Mouse (Mus musculus) heart, embryonic 11.5 days (tissue): Measurements from ENCODE around the gene Cdh4. TPM values are rescaled to one million over a fixed set of nuclear protein-coding genes. Genes with fewer than 3 reads are reported as not detected.

Source experiments
- ATAC-seq: fragments of 200-750 bp; cut with Nextera tagmentation; replicated peaks from 2 replicates; pipeline ENCODE4 v1.8.0; 2017; ENCODE audit warnings: moderate library complexity; ENCODE audit not compliant: insufficient number of reproducible peaks, low FRiP score, low TSS enrichment
- H3K27ac ChIP-seq: fragments of 300-500 bp; sonication (generic); 2 replicates; pipeline ENCODE4 v1.5.1; 2014; ENCODE audit warnings: mild to moderate bottlenecking, low read depth, low read length
- H3K27me3 ChIP-seq: fragments of 300-500 bp; sonication (generic); 2 replicates; pipeline ENCODE4 v1.6.1; 2014; ENCODE audit warnings: mild to moderate bottlenecking, low read length, mixed read lengths; ENCODE audit not compliant: control insufficient read depth, insufficient read depth
- H3K36me3 ChIP-seq: fragments of 300-500 bp; sonication (generic); 2 replicates; pipeline ENCODE4 v1.6.1; 2014; ENCODE audit warnings: mild to moderate bottlenecking, low read length, moderate library complexity, mixed read lengths; ENCODE audit not compliant: control insufficient read depth, insufficient read depth
- H3K4me1 ChIP-seq: fragments of 300-500 bp; sonication (generic); 2 replicates; pipeline ENCODE4 v1.6.1; 2014; ENCODE audit warnings: low read length; ENCODE audit not compliant: control insufficient read depth, insufficient read depth
- H3K4me2 ChIP-seq: fragments of 300-500 bp; sonication (generic); 2 replicates; pipeline ENCODE4 v1.6.1; 2014; ENCODE audit warnings: mild to moderate bottlenecking, moderate library complexity
- H3K4me3 ChIP-seq: fragments of 300-500 bp; sonication (generic); 2 replicates; pipeline ENCODE4 v1.5.1; 2014; ENCODE audit warnings: low read depth, low read length
- H3K9ac ChIP-seq: fragments of 300-500 bp; sonication (generic); 2 replicates; pipeline ENCODE4 v1.6.1; 2014; ENCODE audit warnings: mild to moderate bottlenecking, low read depth, low read length, moderate library complexity
- H3K9me3 ChIP-seq: fragments of 300-500 bp; sonication (generic); replicated peaks from 2 replicates; pipeline ENCODE4 v1.6.1; 2016; ENCODE audit warnings: low read length; ENCODE audit not compliant: control insufficient read depth
- WGBS: fragments of 180-500 bp; shearing (Covaris S2); extraction: QIAGEN DNeasy Blood & Tissue Kit; methylation state at CpG from one replicate; pipeline ENCODE4 v1.1.7; 2014; ENCODE audit not compliant: insufficient replicate concordance; 5-methylcytosine and 5-hydroxymethylcytosine counted together
- polyA plus RNA-seq: library from polyadenylated mRNA; unstranded; fragments of >200 nt; fragmentation: Nextera tagmentation; extraction: Ambion mirVana; gene quantifications from 2 replicates; pipeline ENCODE4 v1.2.1, GENCODE M21; 2014

Cdh4 gene
- polyA plus RNA-seq, 1 experiment from 2014 or later = 0.56 TPM

DNA sequence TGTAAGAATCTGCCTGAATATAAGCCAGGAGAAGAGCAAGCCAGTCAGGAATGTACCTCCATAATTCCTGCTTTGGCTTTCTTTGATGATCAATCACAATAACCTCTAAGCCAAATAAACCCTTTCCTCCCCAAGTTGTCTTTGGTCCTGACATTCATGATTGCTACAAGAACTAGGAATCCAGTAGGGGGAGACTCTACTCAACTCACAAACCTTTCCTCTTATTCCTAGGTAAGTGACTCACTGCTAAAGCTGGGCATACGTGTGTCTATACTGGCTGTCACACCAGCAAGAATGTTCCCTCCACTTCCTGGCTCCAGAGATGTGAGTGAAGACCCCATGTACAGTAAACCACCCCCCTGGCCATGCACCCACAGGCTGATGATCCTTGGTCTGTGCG is 185.3 kb downstream of the Cdh4 start:
- ATAC-seq = no peak
- WGBS = 68% methylated on average over 2 of the region's 2 CpGs
- Histone ChIP-seq H3K4me3 (no peak overlapping the region), H3K4me1 (no peaks in the 10 kb centered on the region), H3K4me2 (no peak overlapping the region), H3K27ac (no peak overlapping the region), H3K36me3 (no peaks in the 10 kb centered on the region), H3K9ac (no peak overlapping the region), H3K27me3 (no peaks in the 10 kb centered on the region), H3K9me3 (no peaks in the 10 kb centered on the region)

GRCm38 (mm10) chr2:179630720-179631119 is 188.5 kb downstream of the Cdh4 start:
- Histone ChIP-seq H3K4me1 (no peaks in the 10 kb centered on the region), H3K36me3 (no peaks in the 10 kb centered on the region), H3K9ac (no peak overlapping the region), H3K9me3 (no peaks in the 10 kb centered on the region), H3K27ac (no peak overlapping the region), H3K4me2 (no peak overlapping the region), H3K4me3 (no peak overlapping the region), H3K27me3 (no peaks in the 10 kb centered on the region)
- 65% methylated on average over 10 of the region's 10 CpGs for WGBS
- ATAC-seq = no peak

DNA sequence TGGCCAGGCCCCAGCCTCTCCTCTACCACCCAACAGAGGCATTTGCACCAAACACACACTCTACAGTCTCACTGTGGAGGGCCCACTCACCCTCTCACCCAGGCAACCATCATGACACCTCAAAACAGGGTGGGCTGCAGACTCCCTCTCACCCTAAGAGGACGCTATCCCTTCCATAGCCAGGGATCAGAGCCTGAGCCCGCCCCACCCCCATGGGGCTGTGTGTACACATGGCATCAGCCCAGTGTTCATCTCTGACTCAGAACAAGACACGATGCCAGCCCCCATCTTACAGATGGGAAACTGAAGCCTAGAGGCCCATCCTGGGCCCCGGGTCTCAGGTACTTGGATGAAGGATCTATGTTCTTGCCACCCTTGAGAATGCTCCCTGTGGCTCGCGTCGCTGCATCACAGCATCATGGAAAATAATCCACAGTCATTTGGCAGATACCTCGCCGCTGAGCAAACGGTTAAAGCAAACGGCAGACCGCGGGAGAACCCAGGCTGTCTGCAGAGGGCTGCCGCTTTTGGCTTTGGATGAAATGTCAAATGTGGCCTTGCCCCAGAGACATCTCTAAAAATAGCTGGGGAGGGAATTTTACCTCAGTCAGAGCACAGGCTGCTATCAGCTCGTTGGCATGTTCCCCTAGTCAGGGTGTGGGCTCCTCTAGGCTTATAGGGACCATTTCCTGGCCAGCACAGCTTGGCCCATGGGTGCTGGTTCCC is 198.5 kb downstream of the Cdh4 start:
- H3K9me3 ChIP-seq = no peaks in the 10 kb centered on the region
- peak overlapping the region; percentile 41; the same call in 1 of the 2 replicates for H3K27ac ChIP-seq
- ATAC-seq = no peak; the same call in 1 of the 2 replicates
- no peak overlapping the region for H3K9ac ChIP-seq
- no peaks in the 10 kb centered on the region for H3K36me3 ChIP-seq
- no peaks in the 10 kb centered on the region for H3K27me3 ChIP-seq
- 64% methylated on average over 15 of the region's 15 CpGs for WGBS
- peak overlapping the region; percentile 7; the same call in 1 of the 2 replicates for H3K4me2 ChIP-seq
- H3K4me3 ChIP-seq = no peak overlapping the region
- H3K4me1 ChIP-seq = peaks cover 10% of the 10 kb centered on the region; the same call in 1 of the 2 replicates

DNA sequence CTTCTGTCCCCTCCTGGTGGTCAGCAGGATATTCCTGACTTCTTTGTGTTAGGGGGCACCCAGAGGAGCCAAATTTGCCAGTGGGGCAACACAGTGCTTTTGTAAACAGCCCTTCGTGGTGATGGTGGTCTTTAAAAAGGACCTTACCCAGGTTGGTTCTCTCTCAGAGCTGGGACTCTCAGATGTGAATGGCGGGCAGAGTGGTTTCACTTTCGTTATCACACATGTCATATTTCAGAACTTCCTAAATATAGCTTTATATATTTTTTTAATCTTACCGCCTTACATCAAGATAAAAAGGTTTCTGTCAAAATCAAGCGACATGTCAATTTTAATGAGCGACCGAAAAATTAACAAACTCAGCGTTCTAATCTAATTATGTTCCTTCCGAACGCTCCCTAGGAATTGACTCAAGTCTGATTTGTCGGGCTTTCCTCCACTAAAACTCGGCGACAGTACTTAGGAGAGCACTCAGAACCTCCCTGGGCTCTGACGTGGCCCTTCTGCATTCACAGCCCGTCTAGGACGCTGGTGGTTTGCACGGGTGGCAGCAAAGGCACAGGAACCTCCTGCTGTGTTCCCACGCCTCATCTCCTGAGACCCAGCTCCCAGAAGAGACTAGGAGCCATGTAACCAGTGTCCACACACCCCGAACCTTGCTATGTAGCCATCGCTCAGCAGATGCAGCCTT is 206.5 kb downstream of the Cdh4 start:
- WGBS = 80% methylated on average over 20 of the region's 20 CpGs
- Histone ChIP-seq H3K36me3 (no peaks in the 10 kb centered on the region), H3K4me3 (no peak overlapping the region), H3K9ac (no peak overlapping the region), H3K4me2 (no peak overlapping the region), H3K27ac (no peak overlapping the region), H3K27me3 (peaks cover 5% of the 10 kb centered on the region; the same call in 1 of the 2 replicates), H3K9me3 (no peaks in the 10 kb centered on the region), H3K4me1 (no peaks in the 10 kb centered on the region)
- ATAC-seq = no peak

DNA sequence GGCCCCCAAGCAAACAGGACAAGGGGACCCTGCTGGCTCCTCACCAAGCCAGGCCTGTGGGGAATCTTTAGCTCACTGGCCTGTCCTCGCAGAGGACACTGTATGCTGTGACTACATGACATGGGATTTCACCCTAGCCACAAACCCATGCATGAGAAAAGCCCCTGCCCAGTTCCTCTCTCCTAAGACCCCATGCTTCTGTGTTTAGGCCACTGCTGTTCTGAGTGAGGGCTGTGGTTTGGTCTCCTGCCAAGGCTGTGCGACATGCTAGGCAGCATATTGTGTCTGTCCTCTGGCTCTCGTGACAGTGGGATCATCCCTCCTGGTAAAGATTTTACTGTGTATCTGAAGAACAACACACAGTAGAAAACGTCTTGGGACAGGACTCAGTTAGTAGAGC is 207.1 kb downstream of the Cdh4 start:
- 68% methylated on average over 4 of the region's 4 CpGs for WGBS
- H3K4me1 ChIP-seq = no peaks in the 10 kb centered on the region
- no peaks in the 10 kb centered on the region for H3K9me3 ChIP-seq
- H3K9ac ChIP-seq = no peak overlapping the region
- H3K4me3 ChIP-seq = no peak overlapping the region
- no peaks in the 10 kb centered on the region for H3K36me3 ChIP-seq
- H3K27me3 ChIP-seq = peaks cover 5% of the 10 kb centered on the region; the same call in 1 of the 2 replicates
- no peak overlapping the region for H3K27ac ChIP-seq
- ATAC-seq = no peak
- H3K4me2 ChIP-seq = no peak overlapping the region

DNA sequence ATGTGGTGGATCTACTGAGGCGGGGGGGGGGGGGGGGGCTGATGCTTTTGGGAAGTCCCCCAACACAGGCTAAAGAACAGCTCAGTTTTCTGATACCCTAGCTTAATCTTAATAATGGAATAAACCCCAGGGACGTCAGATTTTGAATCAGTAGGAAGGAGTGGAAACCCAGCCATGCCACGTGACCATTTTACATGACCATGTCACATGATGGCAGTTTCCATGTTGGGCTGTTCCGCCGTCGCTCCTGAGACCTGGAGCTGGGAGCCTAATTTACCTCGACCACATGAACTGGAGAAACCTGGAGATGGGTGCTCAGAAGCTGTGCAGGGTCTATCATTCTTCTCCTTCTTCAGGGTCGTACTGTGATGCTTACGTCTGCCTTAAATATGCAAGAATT is 207.9 kb downstream of the Cdh4 start:
- Histone ChIP-seq H3K4me3 (no peak overlapping the region), H3K9ac (no peak overlapping the region), H3K4me2 (no peak overlapping the region), H3K4me1 (no peaks in the 10 kb centered on the region), H3K27me3 (peaks cover 5% of the 10 kb centered on the region; the same call in 1 of the 2 replicates), H3K9me3 (no peaks in the 10 kb centered on the region), H3K27ac (no peak overlapping the region), H3K36me3 (no peaks in the 10 kb centered on the region)
- no peak for ATAC-seq
- 84% methylated on average over 8 of the region's 9 CpGs for WGBS

GRCm38 (mm10) chr2:179655506-179655905 is 213.3 kb downstream of the Cdh4 start:
- Histone ChIP-seq H3K36me3 (no peaks in the 10 kb centered on the region), H3K4me3 (no peak overlapping the region), H3K9ac (no peak overlapping the region), H3K27ac (no peak overlapping the region), H3K4me2 (no peak overlapping the region), H3K9me3 (no peaks in the 10 kb centered on the region), H3K27me3 (0 out of 2 replicates have a peak, but pooled peaks cover 3% of the 10 kb centered on the region), H3K4me1 (no peaks in the 10 kb centered on the region)
- ATAC-seq = no peak
- WGBS = 73% methylated on average over 3 of the region's 3 CpGs

DNA sequence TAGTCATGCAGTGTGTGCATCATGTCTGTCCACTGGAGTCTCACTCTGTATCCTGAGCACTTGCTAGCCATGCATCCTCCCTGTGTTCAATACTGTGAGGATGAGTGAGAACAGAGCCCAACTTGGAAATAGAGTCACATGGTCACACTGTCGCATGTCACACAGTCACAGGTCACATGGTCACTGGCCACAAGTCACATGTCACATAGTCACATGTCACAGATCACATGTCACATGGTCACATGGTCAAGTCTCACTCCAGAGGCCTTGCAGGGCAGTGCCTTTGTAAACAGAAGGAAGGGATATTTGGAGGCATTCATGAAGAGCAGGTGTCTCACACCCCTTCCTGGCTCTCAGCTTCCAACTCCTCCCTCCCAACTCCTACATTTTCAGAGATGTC is 217.0 kb downstream of the Cdh4 start:
- 82% methylated on average over 1 of the region's 1 CpGs for WGBS
- 0 out of 2 replicates have a peak, but pooled peaks cover 4% of the 10 kb centered on the region for H3K4me1 ChIP-seq

More for the DNA sequence above, 217.0 kb downstream of the Cdh4 start:
- Histone ChIP-seq H3K36me3 (no peaks in the 10 kb centered on the region), H3K9ac (no peak overlapping the region), H3K4me2 (no peak overlapping the region), H3K4me3 (no peak overlapping the region), H3K9me3 (no peaks in the 10 kb centered on the region), H3K27me3 (peaks cover 17% of the 10 kb centered on the region; the same call in 1 of the 2 replicates), H3K27ac (no peak overlapping the region)
- no peak for ATAC-seq
